9 mouse cellular contexts compared by ENCODE assay signal in the genomic region with DNA sequence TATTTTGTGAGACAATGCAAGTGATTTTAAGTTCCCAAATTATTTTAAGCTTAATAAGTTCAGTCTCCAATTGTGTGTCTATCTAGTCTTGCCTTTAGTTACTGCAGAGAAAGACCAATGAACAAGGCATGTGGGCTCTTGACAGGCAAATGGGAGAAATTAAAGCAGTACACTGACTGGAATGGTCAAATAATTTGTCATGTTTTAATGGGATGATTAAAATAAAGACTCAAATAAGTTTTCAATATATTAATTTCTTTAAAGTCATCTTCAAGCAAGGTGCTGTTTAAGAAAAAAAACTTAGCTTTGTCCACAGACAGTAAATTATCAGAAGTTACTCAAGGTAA. TPM values are rescaled to one million over a fixed set of nuclear protein-coding genes. Genes with fewer than 3 reads are reported as not detected.
A peak's percentile ranks its signal among the peaks of the same experiment; 100 is the strongest.
DNase-seq lines count a peak whose midpoint lies in the region; ATAC-seq and TF ChIP-seq lines count a peak whose summit lies in the region.
"Had no signal": no experiment of that assay in that cellular context is flagged by ENCODE, and none has a peak within 500 bp of the region (broad histone marks: within the 10 kb centered on the region; RNA-seq: fewer than 3 reads in every experiment).

No protein-coding gene starts in this region.

- H3K9ac ChIP-seq in heart, embryonic 13.5 days = peak overlapping the region; percentile 100
- peak overlapping the region; percentile 100; the same call in 1 of the 2 replicates for H3K9ac ChIP-seq in ES-E14 (ENCODE audit: insufficient read depth, low read depth, low read length, poor library complexity, severe bottlenecking)
- H3K9ac ChIP-seq in hindbrain, embryonic 13.5 days = peak overlapping the region; percentile 100

- H3K27me3 ChIP-seq in heart, embryonic 13.5 days (replicated peaks) = no peaks in the 10 kb centered on the region
- no peaks in the 10 kb centered on the region for H3K27me3 ChIP-seq in hindbrain, embryonic 13.5 days
- no peaks in the 10 kb centered on the region for H3K27me3 ChIP-seq in midbrain, embryonic 10.5 days (ENCODE audit: low read depth, poor library complexity, severe bottlenecking)
- no peaks in the 10 kb centered on the region for H3K27me3 ChIP-seq in thymus, adult 2 months (ENCODE audit: control insufficient read depth, insufficient read depth, low read length)

- no peaks in the 10 kb centered on the region for H3K9me3 ChIP-seq in heart, embryonic 13.5 days
- H3K9me3 ChIP-seq in ES-E14 (ENCODE audit: control insufficient read depth, insufficient read depth, low read depth, low read length) = no peaks in the 10 kb centered on the region
- H3K9me3 ChIP-seq in hindbrain, embryonic 13.5 days = no peaks in the 10 kb centered on the region
- H3K9me3 ChIP-seq in midbrain, embryonic 10.5 days (replicated peaks) = no peaks in the 10 kb centered on the region

- in situ Hi-C loops in ES-E14 (cut with MboI; ENCODE audit: low sequenced_read_pairs in 2 of 2, unreplicated experiment in 2 of 2) = loop anchor here in 1 of 2 experiments (25.0 kb wide), 1 partner anchor 235 kb away; no protein-coding TSS in a partner anchor

- no peak for TF ChIP-seq POLR2A in thymus, adult 2 months (IDR thresholded peaks at IDR 0.05; ENCODE audit: control insufficient read depth, extremely low read depth, insufficient read depth, low read length, poor library complexity)

- no peak for DNase-seq in heart, postnatal 36 days
- no peak for DNase-seq in ES-E14 (ENCODE audit: low read depth, low spot score)
- DNase-seq in midbrain, embryonic 10.5 days (ENCODE audit: low spot score) = no peak
- no peak for DNase-seq in thymus, adult 2 months
- no peak for DNase-seq in frontal cortex, postnatal 14 days (ENCODE audit: low spot score in 2 of 2)
- no peak for DNase-seq in kidney, adult 18-20 months
- DNase-seq: adrenal gland, postnatal 14 days had no signal

- ATAC-seq in heart, embryonic 13.5 days (ENCODE audit: extremely low read depth, insufficient number of reproducible peaks, low FRiP score, low TSS enrichment) = no peak
- ATAC-seq in hindbrain, embryonic 13.5 days (ENCODE audit: low FRiP score) = no peak

- peaks cover 19% of the 10 kb centered on the region for H3K4me1 ChIP-seq in heart, embryonic 13.5 days
- peaks cover 2 to 10% of the 10 kb centered on the region in 2 experiments; a peak in 3 of 4 replicates for H3K4me1 ChIP-seq in ES-E14 (ENCODE audit: control insufficient read depth in 2 of 2, insufficient read depth in 2 of 2, low read length in 2 of 2, poor library complexity in 1 of 2)
- peaks cover 9% of the 10 kb centered on the region for H3K4me1 ChIP-seq in hindbrain, embryonic 13.5 days (replicated peaks)
- peaks cover 30% of the 10 kb centered on the region for H3K4me1 ChIP-seq in midbrain, embryonic 10.5 days
- H3K4me1 ChIP-seq in thymus, adult 2 months (replicated peaks; ENCODE audit: control insufficient read depth, insufficient read depth, low read length) = peaks cover 5% of the 10 kb centered on the region

- H3K4me3 ChIP-seq in heart, embryonic 13.5 days = peak overlapping the region; percentile 94; the same call in 1 of the 2 replicates
- H3K4me3 ChIP-seq in ES-E14 (ENCODE audit: insufficient read depth in 1 of 2, low read depth in 1 of 2, low read length in 2 of 2, poor library complexity in 1 of 2, severe bottlenecking in 1 of 2) = peak overlapping the region; percentile 2 to 99; a peak in 1 of 4 replicates
- H3K4me3 ChIP-seq in hindbrain, embryonic 13.5 days = peak overlapping the region; percentile 70; the same call in 1 of the 2 replicates
- peak overlapping the region; percentile 92 for H3K4me3 ChIP-seq in midbrain, embryonic 10.5 days
- no peak overlapping the region for H3K4me3 ChIP-seq in thymus, adult 2 months (ENCODE audit: control insufficient read depth, insufficient read depth, low read length)

- peak overlapping the region; percentile 78 for H3K4me2 ChIP-seq in heart, embryonic 13.5 days
- H3K4me2 ChIP-seq in hindbrain, embryonic 13.5 days = peak overlapping the region; percentile 77

- peak overlapping the region; percentile 99 for H3K27ac ChIP-seq in heart, embryonic 13.5 days (replicated peaks)
- peak overlapping the region; percentile 97; the same call in 1 of the 2 replicates for H3K27ac ChIP-seq in ES-E14 (ENCODE audit: insufficient read depth, low read depth, low read length, poor library complexity, severe bottlenecking)
- 0 out of 2 replicates have a peak overlapping the region, but pooled peaks have one; percentile 98 for H3K27ac ChIP-seq in hindbrain, embryonic 13.5 days
- peak overlapping the region; percentile 100 for H3K27ac ChIP-seq in midbrain, embryonic 10.5 days (replicated peaks)
- H3K27ac ChIP-seq in thymus, adult 2 months (ENCODE audit: control insufficient read depth, insufficient read depth, low read length) = no peak overlapping the region

- intact Hi-C loops in heart, postnatal 36 days (cut with DNase I) = no loop called here

- no peak for TF ChIP-seq CTCF in thymus, adult 2 months (IDR thresholded peaks at IDR 0.05; ENCODE audit: borderline replicate concordance, control insufficient read depth, extremely low read depth, insufficient read depth, low read length, poor library complexity)

- peaks cover 21% of the 10 kb centered on the region for H3K36me3 ChIP-seq in heart, embryonic 13.5 days
- peaks cover 6% of the 10 kb centered on the region for H3K36me3 ChIP-seq in ES-E14 (ENCODE audit: control insufficient read depth, insufficient read depth, low read length, poor library complexity, severe bottlenecking)
- H3K36me3 ChIP-seq in hindbrain, embryonic 13.5 days = peaks cover 10% of the 10 kb centered on the region
- H3K36me3 ChIP-seq in midbrain, embryonic 10.5 days = no peaks in the 10 kb centered on the region; the same call in 1 of the 2 replicates
- no peaks in the 10 kb centered on the region for H3K36me3 ChIP-seq in thymus, adult 2 months (ENCODE audit: control insufficient read depth, insufficient read depth, low read length)

TF ChIP-seq in ES-E14, 5 proteins besides CTCF, POLR2A, EP300 and RAD21:
- TF ChIP-seq MAFK (IDR thresholded peaks at IDR 0.05; ENCODE audit: insufficient read depth, low read depth, low read length) (no peak), HCFC1 (IDR thresholded peaks at IDR 0.05; ENCODE audit: borderline replicate concordance, insufficient read depth, low read length) (no peak), ZNF384 (IDR thresholded peaks at IDR 0.05; ENCODE audit: low read depth, low read length) (no peak), ZC3H11A (IDR thresholded peaks at IDR 0.05; ENCODE audit: borderline replicate concordance, low read depth, low read length) (no peak), CHD2 (IDR thresholded peaks at IDR 0.05; ENCODE audit: low read depth, low read length) (no peak)

RNA-seq across cellular contexts. Expression of a gene that starts 14.5 kb away (rescaled TPM):
- polyA plus RNA-seq in heart, embryonic 13.5 days (2015; fragmentation: Nextera tagmentation; extraction: Ambion mirVana) = 3.9 and 4.3 TPM in 2 replicates
- total RNA-seq in heart, postnatal 36 days (2021) = 10 to 100 TPM; 10.2 to 12.9 TPM
- 7.4 and 10.4 TPM in 2 replicates for total RNA-seq in ES-E14 (2012; rRNA removed)
- polyA plus RNA-seq in hindbrain, embryonic 13.5 days (2015; fragmentation: Nextera tagmentation; extraction: Ambion mirVana) = 5.9 and 6.1 TPM in 2 replicates
- polyA plus RNA-seq in midbrain, embryonic 10.5 days (2016; fragmentation: Nextera tagmentation; extraction: Ambion mirVana) = 5.0 and 5.2 TPM in 2 replicates
- 18.1 and 21.9 TPM in 2 replicates for polyA plus RNA-seq in thymus, adult 2 months (2012; rRNA removed)
